ENCODE assay signal across 8 mouse cellular contexts in the genomic region with DNA sequence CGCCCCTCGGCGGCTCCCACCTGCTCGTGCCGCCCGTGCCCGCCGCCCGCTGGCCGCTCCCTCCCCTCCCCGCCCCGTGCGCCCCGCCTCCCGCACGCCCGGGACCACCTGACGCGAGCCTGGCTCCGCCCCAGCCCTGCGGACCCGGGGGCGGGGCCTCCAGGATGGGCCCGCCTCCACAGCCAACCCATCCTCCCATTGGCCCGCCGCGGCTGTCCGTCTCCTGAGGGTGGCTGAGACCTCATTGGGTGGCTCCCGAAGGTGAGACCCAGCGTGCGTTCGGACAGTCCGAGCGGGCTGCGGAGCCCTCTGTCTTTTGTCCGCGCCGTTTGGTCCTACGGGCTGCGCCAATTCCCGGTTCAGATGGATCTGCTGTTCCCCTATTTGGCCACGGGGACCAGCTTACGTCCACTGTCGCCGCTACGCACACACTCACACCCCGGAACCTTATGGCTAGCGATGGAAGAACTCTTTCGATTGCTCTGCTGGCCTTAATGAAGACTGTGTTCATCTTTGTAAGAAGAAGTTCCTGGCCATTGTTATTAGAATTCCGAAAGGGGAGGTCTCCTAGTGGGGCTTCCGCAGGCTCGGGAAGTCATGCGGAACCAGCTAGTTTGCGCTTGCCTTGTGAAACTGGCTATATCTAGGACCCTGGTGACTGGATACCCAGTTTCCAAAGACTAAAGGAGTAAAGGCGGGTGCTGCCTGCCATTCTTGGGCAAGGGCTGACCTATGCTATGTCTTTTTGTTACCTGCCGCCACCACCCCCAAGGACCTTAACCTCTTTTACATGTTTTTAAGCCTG. TPM values are rescaled to one million over a fixed set of nuclear protein-coding genes. Genes with fewer than 3 reads are reported as not detected.
DNase-seq lines count a peak whose midpoint lies in the region; ATAC-seq lines count a peak whose summit lies in the region.

A gene (minus strand): TSS at position 71 of the 805 bp plus-strand sequence.

- H3K9me3 ChIP-seq in intestine, embryonic 16.5 days (ENCODE audit: control insufficient read depth, low read length), result no peaks in the 10 kb centered on the region

- H3K4me3 ChIP-seq in intestine, embryonic 16.5 days (ENCODE audit: low read length), result peak within 1 kb of the TSS; percentile 75

- intact Hi-C loops in left cerebral cortex, postnatal 25 days (cut with DNase I), result loop anchor here (2.0 to 5.0 kb wide), 2 partner anchors 44 to 151 kb away; a partner anchor contains a TSS

- H3K9ac ChIP-seq in intestine, embryonic 16.5 days (ENCODE audit: low read depth, low read length), result peak within 1 kb of the TSS; percentile 83

- DNase-seq in adrenal gland, adult 8-10 months, result peak; percentile 91
- peak; percentile 96 for DNase-seq in embryo, embryonic 9.5 days (ENCODE audit: extremely low spot score)
- DNase-seq in gastrocnemius, postnatal 4 days (ENCODE audit: low spot score in 2 of 2), result peak; percentile 61 to 75
- DNase-seq in left cerebral cortex, postnatal 25 days (ENCODE audit: low spot score in 2 of 2), result peak; percentile 96 to 97
- DNase-seq in mesoderm, embryonic 11.5 days (ENCODE audit: low read depth, low spot score), result peak; percentile 95
- peak; percentile 96 for DNase-seq in right cerebral cortex, postnatal 25 days
- peak; percentile 89 to 92 for DNase-seq in urinary bladder, postnatal 36 days (ENCODE audit: low spot score in 2 of 2)

- peaks cover 2% of the 10 kb centered on the region; the same call in 1 of the 2 replicates for H3K27me3 ChIP-seq in intestine, embryonic 16.5 days (replicated peaks; ENCODE audit: control insufficient read depth, insufficient read depth, low read length)

- H3K27ac ChIP-seq in intestine, embryonic 16.5 days (ENCODE audit: low read length), result peak within 1 kb of the TSS; percentile 88

- H3K4me2 ChIP-seq in intestine, embryonic 16.5 days (ENCODE audit: low read depth, low read length), result peak within 1 kb of the TSS; percentile 89

- no peaks in the 10 kb centered on the region for H3K36me3 ChIP-seq in intestine, embryonic 16.5 days (ENCODE audit: control insufficient read depth, insufficient read depth, low read length)

- H3K4me1 ChIP-seq in intestine, embryonic 16.5 days (ENCODE audit: control insufficient read depth, insufficient read depth, low read length), result peaks cover 9% of the 10 kb centered on the region; the same call in 1 of the 2 replicates

- ATAC-seq in intestine, embryonic 16.5 days, result peak; percentile 97

- under 1% methylated on average over 43 of the region's 56 CpGs for WGBS in intestine, embryonic 16.5 days

RNA-seq across cellular contexts. Expression of the gene that starts here (rescaled TPM):
- total RNA-seq in adrenal gland, adult 8-10 months (2022), result 1 to 10 TPM; 1.6 to 9.7 (median 5.5) TPM
- total RNA-seq in gastrocnemius, postnatal 4 days (2021), result under 1 TPM; 0.34 to 0.41 TPM
- 1.4 TPM in 2 replicates for polyA plus RNA-seq in intestine, embryonic 16.5 days (2015; fragmentation: Nextera tagmentation; extraction: Ambion mirVana)
- 10 to 100 TPM; 57.9 to 62.6 TPM for total RNA-seq in left cerebral cortex, postnatal 25 days (2021)

Comparison
In these comparisons a context has a peak if more than half of its experiments do, and no peak if none do; other contexts are left out.
1. Peak in every context shown above with its lines: DNase-seq, ATAC-seq, H3K4me3 ChIP-seq and H3K27ac ChIP-seq.
2. RNA of the gene that starts here (total RNA-seq): 57.9 to 62.6 TPM in left cerebral cortex, postnatal 25 days; 1.6 to 9.7 TPM in adrenal gland, adult 8-10 months and 0.34 to 0.41 TPM in gastrocnemius, postnatal 4 days; every median in the first group is over 4 times any median in the second.
3. Peak in DNase-seq in gastrocnemius, postnatal 4 days; RNA of the gene not detected or under 1 TPM.